Mouse (Mus musculus) kidney, adult 18-20 months (tissue): ENCODE measurements around the gene Dnajb3.
"Not testable (repeated sequence)": the region's sequence is repeated elsewhere in the genome, so short reads cannot be mapped to it uniquely, and the experiment has no call there.

Source experiments
- DNase-seq: peaks from one replicate; pipeline ENCODE4 v3.0.0; 2021

The Dnajb3 gene

DNA sequence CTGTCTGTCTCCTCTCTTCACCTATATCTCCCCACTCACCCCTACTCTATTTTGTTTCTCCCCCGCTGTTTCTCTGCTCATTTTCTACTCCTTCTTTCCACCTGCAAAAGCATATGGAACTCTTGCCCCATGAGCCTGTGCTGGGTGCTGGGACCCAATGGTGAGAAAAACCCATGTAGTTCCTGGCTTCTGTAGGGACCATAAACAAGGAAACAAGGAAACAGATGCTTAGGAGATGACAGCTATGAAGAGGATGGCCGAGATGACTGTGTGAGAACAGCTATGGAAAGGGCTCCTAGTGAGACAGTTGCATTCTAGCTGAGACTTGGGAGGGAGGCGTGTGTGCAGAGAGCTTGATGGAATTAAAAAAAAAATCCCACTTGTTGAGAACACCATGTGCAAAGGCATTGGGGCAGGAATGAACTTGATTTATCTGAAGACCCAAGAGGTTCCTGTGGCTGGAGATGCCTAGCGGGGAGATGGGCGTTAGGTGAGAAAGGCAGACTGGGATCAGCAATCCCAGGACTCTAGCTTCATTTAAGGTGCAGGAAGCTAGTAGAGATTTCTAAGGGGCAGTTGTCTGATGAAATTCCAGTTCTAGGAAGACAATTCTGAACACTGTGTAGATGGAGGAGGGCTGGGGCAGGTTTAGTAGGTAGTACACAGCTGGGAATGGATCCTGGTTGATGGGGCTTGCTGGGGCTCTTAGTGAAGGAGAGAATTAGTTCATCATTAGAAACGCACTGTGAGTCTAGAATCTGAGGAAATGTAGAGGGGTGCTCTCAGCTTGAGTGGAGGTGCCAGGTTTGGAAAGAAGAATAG lies 25.6 kb upstream of the Dnajb3 start:
- DNase-seq = no peak

DNA sequence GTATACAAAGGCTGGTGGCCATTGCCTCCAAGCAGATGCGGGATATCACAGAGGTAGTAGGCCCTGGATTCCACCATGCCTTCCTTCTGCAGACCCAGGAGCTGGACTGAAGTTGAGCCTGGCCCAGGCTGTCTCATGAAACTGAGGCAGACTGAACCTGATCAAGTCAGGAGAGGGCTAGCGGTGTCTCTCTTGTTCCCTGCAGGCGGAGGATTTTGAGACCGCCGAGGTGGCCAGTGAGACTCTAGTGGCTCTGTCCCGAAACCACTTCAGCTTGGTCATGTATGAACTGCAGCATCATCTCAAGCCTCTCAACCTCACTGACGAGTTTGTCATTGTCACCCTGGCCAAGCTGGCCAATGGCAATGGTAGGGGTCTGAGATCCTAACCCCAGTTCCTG lies 24.8 kb upstream of the Dnajb3 start:
- DNase-seq = no peak

DNA sequence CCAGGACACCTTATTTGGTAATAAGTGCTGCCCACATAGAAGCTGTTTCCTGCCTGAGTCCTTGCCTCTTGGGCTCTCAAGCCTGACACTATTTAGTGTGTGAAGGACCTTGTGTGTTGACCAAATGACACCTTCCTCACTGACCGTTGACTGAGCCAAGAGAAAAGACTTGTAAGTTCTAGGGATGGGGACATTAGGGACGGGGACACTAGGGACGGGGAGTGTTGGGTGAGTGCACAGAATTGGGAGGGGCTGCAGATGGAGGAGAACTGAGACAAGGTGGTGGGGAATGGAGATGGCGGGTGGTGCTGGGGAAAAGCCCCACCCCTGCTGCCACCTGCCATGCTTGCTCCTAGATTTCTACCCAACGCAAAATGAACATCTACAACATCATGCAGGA lies 24.4 kb upstream of the Dnajb3 start:
- no peak for DNase-seq

DNA sequence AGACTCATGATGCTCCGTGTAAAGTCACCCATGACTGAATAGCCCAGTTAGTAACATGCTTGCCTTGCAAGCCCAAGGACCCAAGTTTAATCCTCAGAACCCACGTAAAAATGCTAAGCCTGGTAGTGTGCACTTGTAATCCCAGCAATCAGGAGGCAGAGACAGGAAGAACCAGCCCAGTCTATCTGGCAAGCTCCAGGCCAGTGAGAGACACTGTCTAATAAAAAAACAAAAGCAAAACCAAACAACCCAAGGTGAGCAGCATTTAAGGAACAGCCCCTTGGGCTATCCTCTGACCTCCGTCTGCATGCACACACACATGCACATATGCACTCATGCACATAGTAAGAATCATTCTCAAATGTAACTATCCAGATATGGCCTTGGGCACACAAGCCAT lies 24.0 kb upstream of the Dnajb3 start:
- no peak for DNase-seq

DNA sequence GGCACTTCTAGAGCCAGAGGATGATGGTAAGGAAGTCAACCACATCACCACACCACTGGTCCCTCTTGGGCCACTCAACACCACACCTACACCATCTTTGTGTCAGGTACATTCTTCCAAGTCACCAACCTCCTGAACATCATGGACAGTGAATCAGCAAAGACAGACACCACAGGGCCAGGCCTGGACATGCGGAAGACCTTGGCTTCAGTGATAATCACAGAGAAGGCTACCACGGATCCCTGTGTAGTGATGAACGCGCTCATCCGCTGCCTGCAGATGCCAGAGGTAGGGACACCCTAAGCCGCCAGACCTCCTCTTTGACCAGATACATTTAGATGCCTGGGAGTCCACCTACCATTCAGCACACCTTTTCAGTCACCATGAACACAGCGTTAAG lies 22.5 kb upstream of the Dnajb3 start:
- DNase-seq = no peak

DNA sequence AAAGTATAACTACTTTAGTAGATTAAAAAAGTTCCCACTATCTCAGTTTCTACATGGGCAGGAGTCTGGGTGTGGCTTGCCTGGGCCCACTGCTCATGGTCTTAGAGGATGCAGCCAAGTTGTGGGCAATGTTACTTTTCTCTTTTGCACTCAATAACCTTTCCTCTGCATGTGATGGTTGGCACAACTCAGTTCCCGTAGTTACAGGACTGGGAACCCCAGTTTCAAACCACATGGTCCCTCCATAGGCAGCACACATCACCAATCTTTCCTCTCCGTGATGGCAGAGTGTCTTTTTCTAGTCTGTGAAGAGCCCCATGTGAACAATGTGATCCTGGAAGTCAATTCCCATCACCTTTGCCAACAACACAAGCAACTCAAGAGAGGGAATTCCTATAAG lies 21.9 kb upstream of the Dnajb3 start:
- no peak for DNase-seq

DNA sequence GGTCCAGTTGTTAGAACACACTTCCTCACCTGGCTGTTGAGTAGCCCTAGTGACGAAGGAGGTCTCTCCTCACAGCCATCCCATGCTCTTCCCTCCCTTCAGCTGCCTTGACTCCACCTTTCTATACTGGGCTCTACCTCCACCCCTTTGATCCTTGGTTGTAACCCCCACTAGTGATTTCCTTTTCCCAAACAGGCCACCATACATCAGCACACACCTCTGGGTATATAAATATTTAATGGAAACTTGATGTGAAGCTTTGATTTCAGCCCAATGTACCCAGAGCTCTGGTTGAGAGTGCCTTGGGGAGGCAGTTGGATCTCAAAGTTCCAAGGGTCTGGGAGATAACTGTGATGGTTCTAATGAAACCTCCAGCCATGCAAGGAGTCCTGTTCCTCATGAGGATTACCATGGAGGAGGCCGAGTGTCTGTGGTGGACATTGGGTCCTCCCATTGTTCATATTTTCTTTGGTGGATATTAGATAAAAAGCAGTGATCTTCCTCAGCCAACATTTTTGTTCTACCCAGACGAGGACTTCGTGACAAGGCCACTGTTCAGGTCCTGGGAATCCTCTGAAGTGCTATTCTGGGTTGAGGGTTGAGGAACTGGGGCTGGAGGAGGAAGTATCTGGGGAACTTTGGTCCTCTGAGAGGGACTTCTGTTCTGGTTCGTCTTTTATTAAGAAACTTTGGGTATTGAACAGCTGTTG lies 21.2 kb upstream of the Dnajb3 start, which contains the start of gene Mroh2a:
Gene Mroh2a (plus strand): TSS at position 317 of the 710 bp plus-strand sequence.
- no peak for DNase-seq

DNA sequence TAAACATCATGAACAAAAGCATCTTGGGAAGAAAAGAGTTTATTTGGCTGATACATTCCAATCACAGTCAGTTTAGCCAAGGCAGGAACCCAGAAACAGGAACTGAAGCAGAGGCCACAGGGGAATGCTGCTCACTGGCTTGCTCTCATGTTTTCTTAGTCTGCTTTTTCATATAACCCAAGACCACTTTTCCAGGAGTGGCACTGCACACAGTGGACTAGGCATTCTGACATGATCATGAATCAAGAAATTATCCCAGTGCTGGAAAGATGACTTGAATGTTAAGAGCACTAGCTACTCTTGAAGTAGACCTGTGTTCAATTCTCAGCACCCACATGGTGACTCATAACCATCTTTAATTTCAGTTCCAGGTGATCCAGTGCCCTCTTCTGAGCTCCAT lies 20.2 kb upstream of the Dnajb3 start:
- DNase-seq = no peak

DNA sequence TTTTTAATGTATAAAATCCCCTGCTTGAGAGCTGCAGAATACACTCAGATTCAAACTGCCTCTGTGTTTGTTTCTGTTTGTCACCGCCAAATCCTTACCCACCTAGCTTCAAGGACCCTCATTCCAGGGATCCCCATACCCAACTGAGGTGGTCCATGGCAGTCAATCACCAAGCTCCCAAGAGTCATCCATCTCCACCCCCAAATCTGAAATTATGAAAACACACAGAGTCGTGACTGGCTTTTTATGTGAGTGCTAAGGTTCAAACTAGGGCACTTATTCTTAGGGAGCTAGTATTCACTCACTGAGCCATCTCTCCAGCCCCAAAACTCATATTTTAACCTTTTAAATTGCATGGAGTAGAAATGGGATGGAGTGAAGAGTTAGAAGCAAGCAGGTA lies 19.7 kb upstream of the Dnajb3 start:
- DNase-seq = not testable (repeated sequence)

DNA sequence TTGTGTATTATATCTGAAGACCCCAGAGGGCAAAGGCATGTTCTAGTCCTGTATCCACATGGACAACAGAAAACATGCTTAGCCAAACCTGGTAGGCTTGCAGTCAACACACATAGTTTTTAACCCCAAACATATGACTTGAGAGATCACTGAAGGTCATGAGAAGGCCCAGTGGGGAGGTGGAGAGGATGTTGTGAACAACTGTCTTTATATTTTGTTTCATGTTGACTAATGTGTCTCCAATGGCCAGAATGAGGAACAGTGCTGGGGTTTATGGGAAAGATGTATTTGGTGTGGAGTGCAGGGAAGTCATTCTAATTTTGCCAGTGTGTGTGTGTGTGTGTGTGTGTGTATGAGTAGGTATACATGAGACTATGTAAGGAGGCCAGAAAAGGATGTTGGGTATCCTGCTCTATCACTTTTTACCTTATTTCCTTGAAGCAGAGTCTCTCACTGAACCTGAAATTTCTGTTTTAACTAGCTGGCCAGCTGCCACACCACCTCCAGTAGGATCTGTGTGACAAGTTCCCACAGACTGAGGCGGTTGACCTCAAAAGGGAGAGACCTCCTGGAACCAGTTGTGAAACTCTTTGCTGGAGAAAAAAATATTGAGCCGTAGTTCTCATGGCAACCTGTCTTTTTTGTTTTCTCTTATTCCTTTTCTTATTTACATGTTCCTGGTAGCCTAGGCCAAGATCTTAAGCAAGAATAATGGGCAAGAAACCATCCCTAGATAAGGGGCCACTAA lies 18.6 kb upstream of the Dnajb3 start:
- DNase-seq = no peak

DNA sequence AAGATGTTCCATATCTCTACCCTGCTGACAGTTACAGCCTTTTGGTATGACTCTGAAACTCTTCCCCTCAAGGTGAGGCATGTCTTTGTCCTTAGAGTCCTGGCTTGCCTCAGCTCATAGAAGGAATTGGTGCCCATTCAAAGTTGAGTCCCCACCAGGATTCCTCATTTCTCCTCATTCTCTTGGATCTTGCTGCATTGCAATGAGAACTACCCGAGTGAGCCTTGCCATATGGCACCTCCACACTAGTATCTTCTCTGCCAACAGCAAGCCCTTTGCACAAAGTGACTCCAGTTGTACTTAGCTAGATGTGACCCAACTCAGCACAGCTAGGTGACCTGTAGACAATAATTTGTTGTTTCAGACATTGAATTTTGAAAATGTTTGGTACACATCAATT lies 18.0 kb upstream of the Dnajb3 start:
- no peak for DNase-seq

DNA sequence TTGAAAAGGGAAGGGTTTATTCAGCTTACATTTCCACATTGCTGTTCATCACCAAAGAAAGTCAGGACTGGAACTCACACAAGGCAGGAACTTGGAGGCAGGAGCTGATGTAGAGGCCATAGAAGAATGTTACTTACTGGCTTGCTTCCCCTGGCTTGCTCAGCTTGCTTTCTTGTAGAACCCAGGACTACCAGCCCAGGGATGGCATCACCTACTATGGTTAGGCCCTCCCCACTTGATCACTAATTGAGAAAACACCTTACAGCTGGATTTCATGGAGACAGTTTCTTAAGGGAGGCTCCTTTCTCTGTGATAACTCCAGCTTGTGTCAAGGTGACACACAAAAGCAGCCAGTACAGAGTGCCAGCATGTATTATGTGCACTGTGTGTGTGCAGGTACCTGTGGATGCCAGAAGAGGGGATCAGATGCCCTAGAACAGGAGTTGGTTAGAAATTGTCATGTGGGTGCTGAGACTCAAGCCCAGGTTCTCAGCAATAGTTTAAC lies 17.5 kb upstream of the Dnajb3 start:
- DNase-seq = not testable (repeated sequence)

DNA sequence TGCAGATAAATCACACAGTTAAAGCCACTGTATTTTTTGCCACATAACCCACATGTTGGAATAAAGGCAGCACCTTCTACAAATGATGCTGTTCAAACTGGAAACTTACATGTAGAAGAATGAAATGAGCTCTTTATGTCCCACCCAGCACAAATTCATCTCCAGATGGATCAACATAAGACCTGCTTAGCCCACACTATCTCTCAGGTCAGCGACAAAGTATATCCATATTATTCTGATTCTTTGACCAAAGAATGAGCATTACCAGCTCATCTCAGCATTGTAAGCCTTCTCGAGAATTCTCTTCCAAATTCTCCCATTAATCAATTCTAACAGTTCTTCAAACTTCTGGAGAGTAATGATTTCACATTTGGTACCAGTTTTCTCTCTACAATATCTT lies 16.6 kb upstream of the Dnajb3 start:
- DNase-seq = no peak

DNA sequence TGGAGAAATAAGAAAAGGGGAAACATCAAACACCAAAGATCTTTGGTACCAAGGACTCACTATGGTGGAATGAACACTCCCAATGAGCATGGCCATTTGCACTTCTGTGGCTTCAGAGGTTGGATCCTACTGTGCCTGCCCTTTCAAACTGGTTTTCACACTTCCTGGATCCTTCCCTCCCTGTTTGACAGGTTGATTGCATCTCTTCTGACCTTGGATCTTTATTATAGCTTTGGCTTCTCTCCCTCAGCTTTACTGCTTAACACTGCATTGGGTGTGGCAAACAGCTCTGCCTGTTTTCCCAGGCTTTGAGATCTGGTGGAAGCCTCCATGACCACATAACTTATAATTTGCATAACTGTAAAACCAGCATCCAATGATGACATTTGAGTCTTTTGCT lies 14.8 kb upstream of the Dnajb3 start:
- no peak for DNase-seq

DNA sequence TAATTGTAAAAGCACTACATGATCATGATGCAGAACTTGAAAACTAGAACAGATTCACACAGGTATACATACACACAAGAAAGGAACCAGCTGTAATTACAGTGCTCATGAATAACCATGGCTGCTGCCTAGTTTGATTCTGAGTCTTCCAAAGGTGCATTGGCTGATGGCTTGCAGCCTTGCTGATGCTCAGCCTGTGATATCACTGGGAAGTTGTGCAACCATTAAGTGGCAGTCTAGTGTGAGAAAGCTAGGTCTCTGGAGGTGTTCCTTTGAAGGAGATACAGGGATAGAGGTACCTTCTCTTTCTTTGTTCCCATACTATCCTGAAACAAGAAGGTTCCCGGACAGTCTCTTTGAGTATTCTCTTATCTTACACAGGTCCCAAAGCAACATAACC lies 13.5 kb upstream of the Dnajb3 start:
- no peak for DNase-seq

DNA sequence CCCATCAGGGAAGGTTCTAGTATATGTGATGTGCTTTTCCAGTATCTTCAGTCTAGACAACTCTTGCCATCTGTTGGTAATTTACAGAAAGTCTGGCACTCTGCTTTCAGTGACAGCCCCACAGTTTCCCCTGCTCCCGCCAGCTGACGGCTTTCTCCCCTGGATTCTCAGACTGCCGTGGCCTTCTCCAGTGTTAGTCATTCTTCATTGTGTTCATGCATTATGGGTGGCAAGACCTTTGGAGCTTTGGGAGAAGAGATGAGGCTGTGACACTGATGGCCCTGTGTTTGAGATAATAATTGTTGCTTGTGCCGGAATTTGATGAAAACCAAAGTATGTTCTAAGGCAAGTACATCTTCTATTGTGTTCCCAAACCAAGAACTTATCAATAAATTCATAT lies 13.0 kb upstream of the Dnajb3 start:
- DNase-seq = no peak

DNA sequence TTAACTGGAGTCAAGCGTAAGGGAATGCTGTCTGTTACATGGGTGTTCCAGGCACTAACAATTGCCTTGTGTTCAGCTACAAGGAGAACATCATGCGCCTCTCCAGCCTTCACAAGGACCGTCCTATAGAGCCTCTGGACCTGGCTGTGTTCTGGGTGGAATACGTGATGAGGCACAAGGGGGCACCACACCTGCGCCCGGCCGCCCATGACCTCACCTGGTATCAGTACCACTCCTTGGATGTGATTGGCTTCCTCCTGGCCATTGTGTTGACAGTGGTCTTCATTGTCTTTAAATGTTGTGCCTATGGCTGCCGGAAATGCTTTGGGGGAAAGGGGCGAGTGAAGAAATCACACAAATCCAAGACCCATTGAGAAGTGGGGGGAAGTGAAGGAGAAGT lies 12.5 kb upstream of the Dnajb3 start:
- no peak for DNase-seq

DNA sequence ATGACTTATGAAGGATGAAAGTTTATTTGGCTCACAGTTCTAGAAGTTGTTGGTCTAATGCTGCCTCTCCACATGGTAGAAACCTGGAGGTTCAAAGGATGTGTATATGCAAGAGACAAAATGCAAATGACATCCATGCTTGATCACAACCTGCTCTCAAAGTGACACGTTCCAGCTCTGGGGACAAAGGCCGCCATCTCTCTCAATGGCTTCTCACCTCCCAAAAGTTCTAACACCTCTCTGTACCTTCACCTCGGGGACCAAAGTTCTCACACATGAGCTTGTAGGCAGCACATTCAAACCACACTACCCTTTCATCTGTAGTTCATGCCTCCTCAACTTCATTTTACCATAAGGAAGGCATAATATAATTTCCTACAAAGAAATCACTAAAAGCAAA lies 12.0 kb upstream of the Dnajb3 start:
- DNase-seq = no peak

DNA sequence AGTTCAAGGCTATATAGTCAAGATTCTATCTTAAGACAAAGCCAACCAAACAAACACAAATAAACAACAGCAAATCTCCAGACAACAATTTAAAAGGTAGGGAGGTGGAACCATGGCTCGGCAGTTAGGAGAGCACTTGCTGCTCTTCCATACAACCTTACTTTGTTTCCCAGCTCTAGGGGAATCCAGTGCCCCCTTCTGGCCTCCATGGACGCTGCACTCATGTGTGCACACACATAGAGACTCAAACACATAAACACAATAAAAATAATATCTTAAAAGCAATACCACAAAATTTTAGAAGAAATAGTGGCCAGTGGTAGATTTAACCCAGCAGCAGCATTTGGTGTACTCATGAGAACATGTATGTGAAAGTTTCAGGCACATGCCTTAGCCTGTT lies 11.6 kb upstream of the Dnajb3 start:
- DNase-seq = no peak

DNA sequence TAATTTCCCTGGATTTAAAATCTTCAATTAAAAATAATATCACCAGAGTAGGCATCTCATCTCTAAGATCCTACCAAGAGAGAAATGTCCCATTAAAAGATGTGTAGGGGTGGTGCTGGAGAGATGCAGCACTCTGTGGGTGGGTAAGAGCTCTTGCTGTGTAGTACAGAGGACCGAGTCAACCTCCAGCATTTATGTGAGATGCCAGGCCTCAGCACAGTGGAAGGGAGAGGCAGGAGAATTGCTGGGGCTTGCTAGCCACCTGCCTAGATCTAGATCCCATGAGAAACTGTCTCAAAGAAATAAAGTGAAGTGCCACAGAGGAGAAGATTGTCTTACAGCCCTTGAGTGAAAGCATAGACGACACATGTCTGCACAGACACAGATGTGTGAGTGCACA lies 11.0 kb upstream of the Dnajb3 start:
- DNase-seq = no peak

DNA sequence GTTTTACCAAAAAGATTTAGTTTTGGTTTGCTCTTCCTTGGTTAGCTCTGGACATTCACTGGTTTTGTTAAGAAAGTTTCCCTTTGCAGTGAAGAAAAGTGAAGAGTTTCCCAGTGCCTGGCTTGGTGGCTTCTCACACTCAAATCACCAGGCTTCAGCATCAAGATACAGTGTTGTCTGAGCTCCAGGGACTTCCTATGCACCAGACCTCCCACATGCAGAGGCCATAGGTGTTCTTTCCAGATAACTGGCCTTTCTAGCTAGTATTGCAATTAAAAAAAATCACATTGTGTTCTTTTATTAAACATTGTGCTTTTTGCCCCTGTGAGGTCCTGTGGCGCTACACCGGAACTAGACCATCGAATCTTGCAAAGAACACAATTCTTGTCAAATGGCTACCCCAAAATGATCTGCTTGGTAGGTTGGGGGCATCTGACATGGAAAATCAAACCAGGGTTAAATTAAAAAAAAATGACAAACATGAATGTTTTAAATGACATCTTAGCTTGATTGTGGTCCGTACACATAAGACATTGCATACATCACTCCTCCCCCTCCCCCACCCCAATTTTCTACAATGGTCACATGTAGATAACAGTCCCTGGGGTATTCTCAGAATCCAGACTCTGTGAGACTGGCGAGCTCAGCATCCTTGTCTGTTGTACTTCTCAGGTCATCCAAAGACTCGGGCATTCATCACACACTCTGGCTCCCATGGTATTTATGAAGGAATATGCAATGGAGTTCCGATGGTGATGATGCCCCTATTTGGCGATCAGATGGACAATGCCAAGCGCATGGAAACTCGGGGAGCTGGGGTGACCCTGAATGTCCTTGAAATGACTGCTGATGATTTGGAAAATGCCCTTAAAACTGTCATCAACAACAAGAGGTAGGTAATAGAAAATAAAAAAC lies 10.1 kb upstream of the Dnajb3 start:
- DNase-seq = no peak

DNA sequence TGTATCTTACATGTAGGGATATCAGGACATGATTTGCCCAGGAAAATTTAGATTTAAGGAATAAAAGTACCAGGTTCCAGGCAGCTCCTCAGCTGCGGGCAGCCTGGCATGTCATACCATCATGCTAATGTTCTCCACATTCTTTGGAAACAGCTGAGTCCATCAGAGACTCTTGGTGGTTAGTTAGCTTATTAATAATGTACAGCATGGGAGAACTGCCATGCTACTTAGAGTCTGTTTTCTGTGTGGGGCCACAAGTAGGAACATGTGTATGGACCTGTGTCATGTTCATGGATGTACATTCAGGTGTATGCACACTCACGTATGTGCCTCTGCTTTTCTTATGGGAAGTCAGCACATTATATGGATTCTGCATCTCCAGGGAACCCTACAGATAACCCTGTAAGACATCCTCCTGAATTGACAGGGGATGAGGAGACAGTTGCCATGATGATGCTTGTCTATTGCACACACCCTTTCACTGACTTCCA lies 8.9 kb upstream of the Dnajb3 start:
- no peak for DNase-seq
